Mouse (Mus musculus): ENCODE measurements around the gene Mpeg1. TPM values are rescaled to one million over a fixed set of nuclear protein-coding genes. Genes with fewer than 3 reads are reported as not detected.

Gene Mpeg1
- polyA plus RNA-seq, 1 experiment from 2014 or later = 2.2 TPM

DNA sequence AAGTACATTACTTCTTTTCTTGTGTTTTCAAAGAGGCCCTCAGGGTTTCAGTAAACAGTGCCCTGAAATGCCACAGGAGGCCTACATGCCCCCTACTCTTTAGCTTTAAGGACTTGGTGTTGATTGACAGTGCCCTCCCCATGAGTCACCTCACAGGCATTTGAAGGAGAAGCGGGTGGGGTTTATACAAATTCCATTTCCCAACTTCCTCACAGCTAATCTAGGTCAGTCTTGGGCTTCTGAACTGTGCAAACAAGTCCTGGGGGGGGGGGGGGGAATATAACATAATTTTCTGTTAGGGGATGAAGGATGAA, 3.1 kb downstream of the Mpeg1 start:
- Histone ChIP-seq H3K9ac (ENCODE audit: low read depth, low read length) (0 out of 2 replicates have a peak overlapping the region, but pooled peaks have one; percentile 3), H3K36me3 (ENCODE audit: control insufficient read depth, insufficient read depth) (peaks cover 5% of the 10 kb centered on the region), H3K27ac (ENCODE audit: low read depth, low read length) (no peak overlapping the region), H3K9me3 (ENCODE audit: control insufficient read depth) (no peaks in the 10 kb centered on the region), H3K4me3 (ENCODE audit: low read depth, low read length) (no peak overlapping the region), H3K27me3 (replicated peaks; ENCODE audit: control insufficient read depth, insufficient read depth, low read length) (no peaks in the 10 kb centered on the region), H3K4me2 (replicated peaks; ENCODE audit: low read depth) (no peak overlapping the region), H3K4me1 (replicated peaks; ENCODE audit: control insufficient read depth, insufficient read depth, low read length) (no peaks in the 10 kb centered on the region)
- 35% methylated on average over 1 of the region's 1 CpGs for WGBS
- no peak for TF ChIP-seq CTCF (IDR thresholded peaks at IDR 0.05; ENCODE audit: low read depth)
- 0 out of 2 replicates have a peak, but pooled peaks have one; percentile 29 for ATAC-seq

GRCm38 (mm10) chr19:12464127-12464526, 3.5 kb downstream of the Mpeg1 start:
- no peak for ATAC-seq
- Histone ChIP-seq H3K9ac (ENCODE audit: low read depth, low read length) (0 out of 2 replicates have a peak overlapping the region, but pooled peaks have one; percentile 3), H3K4me2 (replicated peaks; ENCODE audit: low read depth) (no peak overlapping the region), H3K9me3 (ENCODE audit: control insufficient read depth) (no peaks in the 10 kb centered on the region), H3K4me3 (ENCODE audit: low read depth, low read length) (no peak overlapping the region), H3K36me3 (ENCODE audit: control insufficient read depth, insufficient read depth) (peaks cover 10% of the 10 kb centered on the region), H3K27me3 (replicated peaks; ENCODE audit: control insufficient read depth, insufficient read depth, low read length) (no peaks in the 10 kb centered on the region), H3K27ac (ENCODE audit: low read depth, low read length) (no peak overlapping the region), H3K4me1 (replicated peaks; ENCODE audit: control insufficient read depth, insufficient read depth, low read length) (no peaks in the 10 kb centered on the region)
- 68% methylated on average over 5 of the region's 5 CpGs for WGBS
- TF ChIP-seq CTCF (IDR thresholded peaks at IDR 0.05; ENCODE audit: low read depth) = no peak

DNA sequence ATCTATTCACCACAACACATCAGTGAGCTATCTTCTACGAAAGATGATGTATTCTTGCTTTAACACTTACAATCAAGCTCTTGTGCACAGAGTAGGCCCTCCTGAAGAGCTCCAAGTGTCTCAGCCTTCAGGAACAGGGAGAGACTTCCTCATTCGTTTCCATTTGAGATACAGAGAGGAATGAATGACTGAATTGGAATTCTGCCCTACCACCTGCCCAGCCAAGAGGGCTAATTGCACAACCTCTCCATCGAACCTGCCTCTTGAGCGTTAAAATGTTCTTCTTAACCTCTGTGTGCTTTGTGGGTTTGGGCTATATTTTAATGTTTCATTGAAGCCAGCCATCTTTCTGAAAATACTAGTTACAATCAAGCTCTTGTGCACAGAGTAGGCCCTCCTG, 4.1 kb downstream of the Mpeg1 start:
- no peak overlapping the region for H3K4me2 ChIP-seq (replicated peaks; ENCODE audit: low read depth)
- WGBS = 71% methylated on average over 4 of the region's 4 CpGs
- no peak for TF ChIP-seq CTCF (IDR thresholded peaks at IDR 0.05; ENCODE audit: low read depth)
- no peak overlapping the region for H3K4me3 ChIP-seq (ENCODE audit: low read depth, low read length)
- ATAC-seq = no peak
- no peaks in the 10 kb centered on the region for H3K9me3 ChIP-seq (ENCODE audit: control insufficient read depth)
- H3K27me3 ChIP-seq (replicated peaks; ENCODE audit: control insufficient read depth, insufficient read depth, low read length) = no peaks in the 10 kb centered on the region
- no peak overlapping the region for H3K9ac ChIP-seq (ENCODE audit: low read depth, low read length)
- no peaks in the 10 kb centered on the region for H3K4me1 ChIP-seq (replicated peaks; ENCODE audit: control insufficient read depth, insufficient read depth, low read length)
- H3K27ac ChIP-seq (ENCODE audit: low read depth, low read length) = no peak overlapping the region
- H3K36me3 ChIP-seq (ENCODE audit: control insufficient read depth, insufficient read depth) = peaks cover 14% of the 10 kb centered on the region

DNA sequence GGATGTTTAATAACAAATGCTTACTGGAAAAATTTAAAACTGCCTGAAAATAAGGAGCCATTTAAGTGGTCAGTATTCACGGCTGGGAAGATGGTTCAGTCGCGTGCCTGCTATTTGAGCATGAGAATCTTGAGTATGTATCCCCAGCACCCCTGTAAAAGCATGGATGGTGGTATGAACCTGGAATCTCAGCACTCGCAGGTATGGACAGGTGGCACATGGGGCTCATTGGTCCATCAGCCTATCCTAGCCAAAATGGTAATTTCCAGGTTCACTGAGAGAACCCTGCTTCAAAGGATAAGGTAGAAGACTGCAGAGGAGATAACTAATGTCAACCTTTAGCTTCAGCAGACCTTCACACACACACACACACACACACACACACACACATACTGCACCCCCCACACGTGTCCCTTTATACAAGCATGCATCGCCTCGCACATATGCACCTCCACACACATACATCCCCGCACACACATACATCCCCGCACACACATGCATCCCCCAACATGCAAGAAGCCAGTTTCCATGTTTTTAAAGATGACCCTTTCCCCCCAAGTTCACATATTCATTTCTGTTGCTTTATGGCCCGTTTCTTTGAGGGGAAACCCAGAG, 5.1 kb downstream of the Mpeg1 start:
- H3K27ac ChIP-seq (ENCODE audit: low read depth, low read length) = no peak overlapping the region
- 93% methylated on average over 10 of the region's 10 CpGs for WGBS
- H3K4me3 ChIP-seq (ENCODE audit: low read depth, low read length) = no peak overlapping the region
- H3K9ac ChIP-seq (ENCODE audit: low read depth, low read length) = no peak overlapping the region
- H3K9me3 ChIP-seq (ENCODE audit: control insufficient read depth) = no peaks in the 10 kb centered on the region
- H3K27me3 ChIP-seq (replicated peaks; ENCODE audit: control insufficient read depth, insufficient read depth, low read length) = no peaks in the 10 kb centered on the region
- no peak overlapping the region for H3K4me2 ChIP-seq (replicated peaks; ENCODE audit: low read depth)
- no peaks in the 10 kb centered on the region for H3K4me1 ChIP-seq (replicated peaks; ENCODE audit: control insufficient read depth, insufficient read depth, low read length)
- H3K36me3 ChIP-seq (ENCODE audit: control insufficient read depth, insufficient read depth) = peaks cover 14% of the 10 kb centered on the region
- TF ChIP-seq CTCF (IDR thresholded peaks at IDR 0.05; ENCODE audit: low read depth) = no peak
- no peak for ATAC-seq

- peak; percentile 97 for TF ChIP-seq CTCF (IDR thresholded peaks at IDR 0.05; ENCODE audit: low read depth)
- H3K36me3 ChIP-seq (ENCODE audit: control insufficient read depth, insufficient read depth) = peaks cover 14% of the 10 kb centered on the region
- no peak overlapping the region for H3K9ac ChIP-seq (ENCODE audit: low read depth, low read length)
- H3K9me3 ChIP-seq (ENCODE audit: control insufficient read depth) = no peaks in the 10 kb centered on the region
- H3K4me2 ChIP-seq (replicated peaks; ENCODE audit: low read depth) = no peak overlapping the region
- H3K27ac ChIP-seq (ENCODE audit: low read depth, low read length) = no peak overlapping the region
- ATAC-seq = peak; percentile 31; the same call in 1 of the 2 replicates
- H3K4me3 ChIP-seq (ENCODE audit: low read depth, low read length) = no peak overlapping the region
- no peaks in the 10 kb centered on the region for H3K4me1 ChIP-seq (replicated peaks; ENCODE audit: control insufficient read depth, insufficient read depth, low read length)
- WGBS = 32% methylated on average over 7 of the region's 7 CpGs
- H3K27me3 ChIP-seq (replicated peaks; ENCODE audit: control insufficient read depth, insufficient read depth, low read length) = no peaks in the 10 kb centered on the region
Observed at GRCm38 (mm10) chr19:12466204-12466603, 5.6 kb downstream of the Mpeg1 start.

- ATAC-seq = no peak
- WGBS = 81% methylated on average over 5 of the region's 5 CpGs
- Histone ChIP-seq H3K9me3 (ENCODE audit: control insufficient read depth) (no peaks in the 10 kb centered on the region), H3K4me3 (ENCODE audit: low read depth, low read length) (no peak overlapping the region), H3K36me3 (ENCODE audit: control insufficient read depth, insufficient read depth) (peaks cover 14% of the 10 kb centered on the region), H3K27ac (ENCODE audit: low read depth, low read length) (no peak overlapping the region), H3K4me2 (replicated peaks; ENCODE audit: low read depth) (no peak overlapping the region), H3K27me3 (replicated peaks; ENCODE audit: control insufficient read depth, insufficient read depth, low read length) (no peaks in the 10 kb centered on the region), H3K4me1 (replicated peaks; ENCODE audit: control insufficient read depth, insufficient read depth, low read length) (no peaks in the 10 kb centered on the region), H3K9ac (ENCODE audit: low read depth, low read length) (no peak overlapping the region)
- peak; percentile 78 for TF ChIP-seq CTCF (IDR thresholded peaks at IDR 0.05; ENCODE audit: low read depth)
Observed at GRCm38 (mm10) chr19:12467436-12467835, 6.9 kb downstream of the Mpeg1 start.

Measured in intestine, postnatal 0 days (tissue).